Mouse (Mus musculus) cerebellum, adult 8-10 months (tissue): ENCODE measurements around the gene Pik3ap1.

Experiments used
- DNase-seq: peaks from one replicate; pipeline ENCODE4 v3.0.0; 2022

The Pik3ap1 gene

GRCm38 (mm10) chr19:41366854-41367517 is 17.9 kb downstream of the Pik3ap1 start:
- DNase-seq = no peak

- DNase-seq = no peak
Observed at GRCm38 (mm10) chr19:41366192-41366853, 18.6 kb downstream of the Pik3ap1 start.

GRCm38 (mm10) chr19:41365570-41365969 is 19.3 kb downstream of the Pik3ap1 start:
- DNase-seq = no peak

GRCm38 (mm10) chr19:41364509-41364908 is 20.4 kb downstream of the Pik3ap1 start:
- DNase-seq = no peak

GRCm38 (mm10) chr19:41362963-41363362 is 21.9 kb downstream of the Pik3ap1 start:
- DNase-seq = no peak

GRCm38 (mm10) chr19:41360459-41360858 is 24.4 kb downstream of the Pik3ap1 start:
- DNase-seq = no peak

- DNase-seq = no peak
Observed at GRCm38 (mm10) chr19:41354287-41354951, 30.5 kb downstream of the Pik3ap1 start.

- DNase-seq = no peak
Observed at GRCm38 (mm10) chr19:41349624-41350023, 35.3 kb downstream of the Pik3ap1 start.

- no peak for DNase-seq
Observed at GRCm38 (mm10) chr19:41348161-41348560, 36.7 kb downstream of the Pik3ap1 start.

- DNase-seq = no peak
Observed at GRCm38 (mm10) chr19:41347326-41347725, 37.6 kb downstream of the Pik3ap1 start.

GRCm38 (mm10) chr19:41346099-41346850 is 38.6 kb downstream of the Pik3ap1 start:
- no peak for DNase-seq

GRCm38 (mm10) chr19:41345028-41345741 is 39.7 kb downstream of the Pik3ap1 start:
- DNase-seq = no peak

- DNase-seq = no peak
Observed at GRCm38 (mm10) chr19:41344666-41345027, 40.3 kb downstream of the Pik3ap1 start.

- DNase-seq = no peak
Observed at GRCm38 (mm10) chr19:41342592-41343090, 42.3 kb downstream of the Pik3ap1 start.

- DNase-seq = no peak
Observed at GRCm38 (mm10) chr19:41341677-41342076, 43.2 kb downstream of the Pik3ap1 start.

GRCm38 (mm10) chr19:41339020-41339836 is 45.7 kb downstream of the Pik3ap1 start:
- DNase-seq = no peak

- no peak for DNase-seq
Observed at GRCm38 (mm10) chr19:41338379-41338778, 46.5 kb downstream of the Pik3ap1 start.

- no peak for DNase-seq
Observed at GRCm38 (mm10) chr19:41335721-41336120, 49.2 kb downstream of the Pik3ap1 start.

GRCm38 (mm10) chr19:41332986-41333385 is 51.9 kb downstream of the Pik3ap1 start:
- DNase-seq = no peak

GRCm38 (mm10) chr19:41332228-41332627 is 52.7 kb downstream of the Pik3ap1 start:
- no peak for DNase-seq

GRCm38 (mm10) chr19:41330401-41330800 is 54.5 kb downstream of the Pik3ap1 start:
- no peak for DNase-seq

GRCm38 (mm10) chr19:41329961-41330360 is 54.9 kb downstream of the Pik3ap1 start:
- no peak for DNase-seq
